In genomic region chr5:107889994-107890888, GRCm38 (mm10) we compare ENCODE assay signal across 15 mouse cellular contexts. TPM values are rescaled to one million over a fixed set of nuclear protein-coding genes. Genes with fewer than 3 reads are reported as not detected.
DNase-seq lines count a peak whose midpoint lies in the region; ATAC-seq and TF ChIP-seq lines count a peak whose summit lies in the region.
"Had no signal": no experiment of that assay in that cellular context is flagged by ENCODE, and none has a peak within 500 bp of the region (broad histone marks: within the 10 kb centered on the region; RNA-seq: fewer than 3 reads in every experiment).

No protein-coding gene starts in this region.

- H3K9ac ChIP-seq in hindbrain, embryonic 16.5 days (ENCODE audit: low read depth, low read length): no peak overlapping the region
- H3K9ac ChIP-seq in hindbrain, embryonic 12.5 days: no peak overlapping the region
- H3K9ac ChIP-seq: hindbrain, embryonic 15.5 days; stomach, embryonic 15.5 days had no signal

- no peak overlapping the region for H3K4me3 ChIP-seq in hindbrain, embryonic 16.5 days (ENCODE audit: low read length)
- H3K4me3 ChIP-seq in hindbrain, embryonic 12.5 days: no peak overlapping the region
- H3K4me3 ChIP-seq: gastrocnemius, adult 2 months; hindbrain, embryonic 15.5 days; stomach, embryonic 15.5 days had no signal

- ATAC-seq in hindbrain, embryonic 16.5 days: peak; percentile 70; the same call in 1 of the 2 replicates
- ATAC-seq in hindbrain, embryonic 12.5 days (ENCODE audit: low FRiP score): no peak

- WGBS in hindbrain, embryonic 16.5 days: 60% methylated on average over 9 of the region's 9 CpGs
- 69% methylated on average over 9 of the region's 9 CpGs for WGBS in hindbrain, embryonic 12.5 days

- TF ChIP-seq POLR2A in brain, embryonic 14.5 days (IDR thresholded peaks at IDR 0.05; ENCODE audit: borderline replicate concordance, extremely low read depth, insufficient read depth, insufficient read length, poor library complexity, severe bottlenecking): no peak

- H3K27ac ChIP-seq in hindbrain, embryonic 16.5 days (ENCODE audit: low read depth, low read length): no peak overlapping the region
- no peak overlapping the region for H3K27ac ChIP-seq in hindbrain, embryonic 12.5 days
- H3K27ac ChIP-seq: gastrocnemius, adult 2 months; hindbrain, embryonic 15.5 days; stomach, embryonic 15.5 days had no signal

- H3K27me3 ChIP-seq in hindbrain, embryonic 16.5 days (replicated peaks; ENCODE audit: control insufficient read depth, insufficient read depth, low read length): no peaks in the 10 kb centered on the region
- no peaks in the 10 kb centered on the region for H3K27me3 ChIP-seq in hindbrain, embryonic 12.5 days
- H3K27me3 ChIP-seq: CH12.LX; hindbrain, embryonic 15.5 days; stomach, embryonic 15.5 days had no signal

- no peaks in the 10 kb centered on the region for H3K36me3 ChIP-seq in hindbrain, embryonic 16.5 days (ENCODE audit: control insufficient read depth, insufficient read depth, low read length)
- no peaks in the 10 kb centered on the region for H3K36me3 ChIP-seq in hindbrain, embryonic 12.5 days
- H3K36me3 ChIP-seq: hindbrain, embryonic 15.5 days; stomach, embryonic 15.5 days had no signal

- no peak for TF ChIP-seq CTCF in brain, embryonic 14.5 days (IDR thresholded peaks at IDR 0.05; ENCODE audit: borderline replicate concordance, extremely low read depth, insufficient read depth, insufficient read length)

- H3K4me1 ChIP-seq in hindbrain, embryonic 16.5 days (ENCODE audit: control insufficient read depth, insufficient read depth, low read depth, low read length): no peaks in the 10 kb centered on the region
- no peaks in the 10 kb centered on the region for H3K4me1 ChIP-seq in hindbrain, embryonic 12.5 days
- H3K4me1 ChIP-seq: hindbrain, embryonic 15.5 days had no signal

- H3K9me3 ChIP-seq in hindbrain, embryonic 16.5 days (ENCODE audit: control insufficient read depth, low read length): no peaks in the 10 kb centered on the region
- no peaks in the 10 kb centered on the region for H3K9me3 ChIP-seq in hindbrain, embryonic 12.5 days (replicated peaks)
- H3K9me3 ChIP-seq: hindbrain, embryonic 15.5 days; stomach, embryonic 15.5 days had no signal

- peak; percentile 64 for DNase-seq in brain, embryonic 14.5 days (ENCODE audit: low read depth)
- DNase-seq in kidney, adult 11 months: peak; percentile 87
- DNase-seq in kidney, postnatal 36 days: peak; percentile 77 to 91
- no peak for DNase-seq in adrenal gland, postnatal 4 days (ENCODE audit: low spot score in 2 of 2)
- DNase-seq in gastrocnemius, postnatal 10 days: no peak
- DNase-seq: adrenal gland, postnatal 25 days; cerebellum, adult 8-10 months; gastrocnemius, adult 2 months; lung, postnatal 4 days; right cerebral cortex, postnatal 4 days had no signal

- H3K4me2 ChIP-seq in hindbrain, embryonic 16.5 days (ENCODE audit: low read length): no peak overlapping the region
- H3K4me2 ChIP-seq in hindbrain, embryonic 12.5 days (replicated peaks): no peak overlapping the region
- H3K4me2 ChIP-seq: hindbrain, embryonic 15.5 days; stomach, embryonic 15.5 days had no signal

RNA-seq across cellular contexts. Expression of gene Rpl5, which starts 10.1 kb away (rescaled TPM):
- polyA plus RNA-seq in hindbrain, embryonic 16.5 days (2015; fragmentation: Nextera tagmentation; extraction: Ambion mirVana): 53.9 and 59.3 TPM in 2 replicates
- 59.8 and 66.8 TPM in 2 replicates for polyA plus RNA-seq in hindbrain, embryonic 12.5 days (2016; fragmentation: Nextera tagmentation; extraction: Ambion mirVana)
- 155 and 179 TPM in 2 replicates for polyA plus RNA-seq in brain, embryonic 14.5 days (2012; rRNA removed)
- 100 to 1,000 TPM; 110 to 113 TPM for total RNA-seq in adrenal gland, postnatal 4 days (2021)
- 10 to 100 TPM; 60.8 to 65.1 TPM for total RNA-seq in gastrocnemius, postnatal 10 days (2021)

RNA-seq across cellular contexts. Expression of gene Evi5, which starts 15.3 kb away (rescaled TPM):
- polyA plus RNA-seq in hindbrain, embryonic 16.5 days (2015; fragmentation: Nextera tagmentation; extraction: Ambion mirVana): 51.7 and 58.7 TPM in 2 replicates
- polyA plus RNA-seq in hindbrain, embryonic 12.5 days (2016; fragmentation: Nextera tagmentation; extraction: Ambion mirVana): 62.3 and 63.6 TPM in 2 replicates
- 30.1 and 32.7 TPM in 2 replicates for polyA plus RNA-seq in brain, embryonic 14.5 days (2012; rRNA removed)
- total RNA-seq in adrenal gland, postnatal 4 days (2021): 10 to 100 TPM; 69.9 to 75.1 TPM
- 10 to 100 TPM; 17.6 to 26.5 TPM for total RNA-seq in gastrocnemius, postnatal 10 days (2021)

Comparison
In these comparisons a context has a peak if more than half of its experiments do, and no peak if none do; other contexts are left out.
1. DNase-seq: peak in brain, embryonic 14.5 days (single experiment), kidney, adult 11 months (single experiment) and kidney, postnatal 36 days (2 of 2); none in adrenal gland, postnatal 4 days (0 of 2) and gastrocnemius, postnatal 10 days (single experiment).